Mouse (Mus musculus) ovary, postnatal 14 days (tissue): Measurements from ENCODE around the gene Sdk1.

Experiments
- DNase-seq: peaks from one replicate; pipeline ENCODE4 v3.0.0; 2022; ENCODE audit warnings: low spot score

Sdk1 gene

DNA sequence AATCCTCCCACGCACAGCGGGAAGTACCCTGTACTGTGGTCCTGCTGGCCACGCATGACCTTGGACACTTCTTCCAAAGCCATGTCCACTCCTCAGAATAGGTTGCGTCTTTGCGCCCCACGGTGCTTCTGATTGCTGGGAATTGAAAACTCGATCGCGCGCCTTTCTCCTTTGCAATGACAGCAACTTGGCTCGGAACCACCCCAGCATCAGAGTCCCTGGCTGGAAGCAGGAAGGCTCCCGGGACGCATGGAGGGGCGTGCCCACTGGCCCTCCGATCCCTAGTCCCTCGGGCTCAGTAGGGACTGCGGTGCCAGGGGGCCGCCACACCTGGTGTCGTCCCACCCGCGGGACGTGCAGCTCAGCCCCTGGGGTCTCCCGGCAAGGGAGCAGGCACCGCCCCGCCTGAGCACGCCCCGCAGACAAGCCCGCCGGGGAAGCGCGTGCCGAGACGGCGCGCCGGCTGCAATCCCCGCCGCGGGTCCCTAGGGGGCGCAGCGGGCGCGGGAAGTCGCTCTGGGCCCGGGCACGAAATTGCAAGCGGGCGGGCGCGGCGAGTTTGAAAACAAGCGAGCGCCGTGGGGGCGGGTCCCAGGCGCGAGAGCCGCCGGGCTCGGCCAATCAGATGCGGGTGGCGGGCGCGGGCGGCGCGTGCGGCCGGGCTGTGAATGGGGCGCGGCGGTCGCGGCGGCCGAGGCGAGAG is at the start of gene Sdk1:
Gene Sdk1, plus strand, starts transcription at position 650 of the 703 bp plus-strand sequence.
- DNase-seq, result peak; percentile 95

DNA sequence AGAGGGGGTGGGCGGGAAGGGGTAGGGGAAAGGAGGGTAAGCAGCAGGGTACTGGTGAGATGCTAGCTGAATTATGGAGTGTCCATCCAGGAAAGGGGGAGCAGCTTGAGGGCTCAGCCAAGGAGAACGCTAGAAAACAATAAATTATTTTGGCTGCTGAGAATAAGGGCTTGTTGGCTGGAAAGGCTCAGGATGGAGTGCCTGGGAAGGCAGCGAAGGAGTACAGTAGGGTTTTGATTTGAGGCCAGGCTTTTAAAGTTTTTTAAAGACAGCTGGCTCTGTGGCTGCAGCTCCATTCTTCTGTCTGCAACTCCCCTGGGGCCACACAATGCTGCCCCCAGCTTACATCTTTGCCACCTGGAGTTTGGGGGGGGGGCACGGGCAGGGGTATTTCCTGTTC is 44.0 kb upstream of the Sdk1 start:
- no peak for DNase-seq

DNA sequence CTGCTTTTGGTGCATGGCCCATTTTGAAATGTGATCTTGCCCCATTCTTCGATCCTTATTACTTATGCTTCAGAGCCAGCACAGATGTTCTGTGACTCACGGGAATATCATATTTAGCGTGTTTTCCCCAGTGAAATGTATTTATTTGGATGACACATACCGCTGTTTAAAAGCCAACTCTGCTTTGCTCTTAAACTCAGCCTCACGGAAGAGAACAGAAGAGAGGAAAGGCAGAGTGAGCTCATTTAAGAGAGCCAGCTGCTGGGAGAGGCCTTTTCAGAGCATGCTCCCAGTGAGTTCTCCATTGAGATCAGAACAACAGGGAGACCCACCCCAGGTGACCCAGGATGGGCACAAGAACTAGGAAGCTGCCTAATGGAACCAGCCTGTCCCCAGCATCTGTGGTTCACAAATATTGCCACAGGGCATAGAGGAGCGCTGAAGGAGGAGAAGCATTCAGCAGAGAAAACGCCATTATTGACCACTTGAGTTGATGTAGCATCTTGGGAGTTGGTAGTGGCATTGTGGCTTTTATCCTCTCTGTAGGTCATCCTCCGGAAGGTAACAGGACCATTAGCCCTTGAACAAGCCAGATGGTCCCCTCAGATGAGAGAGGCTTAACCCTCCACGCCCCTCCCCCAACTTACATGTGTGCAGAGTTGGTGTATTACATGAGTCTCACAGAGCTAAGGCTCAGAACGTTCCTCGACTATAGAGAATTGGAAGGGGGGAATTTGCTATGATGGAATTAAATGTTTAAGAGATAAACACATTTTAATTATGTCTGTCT is 38.8 kb upstream of the Sdk1 start:
- DNase-seq, result no peak

DNA sequence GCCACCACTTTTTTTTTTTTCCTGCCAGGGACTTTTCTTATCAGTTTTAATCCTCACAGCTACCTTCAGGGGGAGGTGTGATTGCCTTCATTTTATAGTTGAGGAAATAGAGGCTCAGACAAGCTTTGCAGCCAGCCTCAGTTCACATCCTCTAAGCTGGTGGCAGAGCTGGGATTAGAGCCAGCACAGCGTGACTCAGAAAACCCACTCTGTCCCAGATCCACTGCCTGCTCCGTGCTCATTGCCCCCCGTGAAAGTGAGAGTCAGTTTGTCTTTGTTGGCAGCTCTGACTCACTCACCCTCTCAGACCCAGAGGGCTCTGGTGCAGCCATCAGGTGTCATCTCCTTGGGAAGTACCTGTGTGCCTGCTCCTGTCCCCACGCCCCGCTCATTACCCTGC is 34.2 kb upstream of the Sdk1 start:
- DNase-seq, result no peak

DNA sequence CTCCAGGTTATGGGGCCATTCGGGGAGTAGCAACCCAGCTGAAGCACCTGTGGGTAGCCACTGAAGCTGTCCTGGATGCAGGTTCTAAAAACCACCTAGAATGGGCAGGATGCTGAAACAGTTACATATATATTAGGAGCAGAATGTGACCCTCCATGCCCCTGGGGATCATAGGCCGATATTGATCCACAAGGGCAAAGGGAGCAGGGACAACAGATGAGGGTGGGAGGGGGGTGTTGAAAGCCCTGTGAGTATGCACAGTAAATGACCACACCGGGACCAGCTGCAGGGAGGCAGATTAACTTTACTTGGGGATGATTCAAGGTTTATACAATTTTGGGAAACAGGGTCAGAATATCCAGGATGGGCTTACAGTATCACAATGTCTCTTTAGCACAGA is 16.0 kb upstream of the Sdk1 start:
- DNase-seq, result no peak

DNA sequence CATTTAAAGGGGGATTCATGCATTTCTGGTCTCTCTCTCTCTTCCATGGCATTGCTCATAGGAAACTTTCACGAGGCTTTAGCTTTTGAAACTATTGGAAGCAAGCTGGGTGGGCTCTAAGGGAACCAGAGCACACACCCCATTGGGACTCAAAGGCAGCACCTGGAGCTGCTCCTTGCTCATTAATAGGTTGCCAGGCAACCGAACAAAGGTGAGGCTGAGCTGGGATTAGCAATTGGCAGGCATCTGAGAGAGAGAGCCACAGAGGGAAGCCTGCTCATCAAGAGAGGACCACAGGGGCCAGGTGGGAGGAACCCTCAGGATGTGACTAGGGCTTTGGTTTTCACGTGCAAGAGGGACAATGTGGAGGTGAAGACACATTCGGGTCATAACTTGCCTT is 7.0 kb upstream of the Sdk1 start:
- no peak for DNase-seq

DNA sequence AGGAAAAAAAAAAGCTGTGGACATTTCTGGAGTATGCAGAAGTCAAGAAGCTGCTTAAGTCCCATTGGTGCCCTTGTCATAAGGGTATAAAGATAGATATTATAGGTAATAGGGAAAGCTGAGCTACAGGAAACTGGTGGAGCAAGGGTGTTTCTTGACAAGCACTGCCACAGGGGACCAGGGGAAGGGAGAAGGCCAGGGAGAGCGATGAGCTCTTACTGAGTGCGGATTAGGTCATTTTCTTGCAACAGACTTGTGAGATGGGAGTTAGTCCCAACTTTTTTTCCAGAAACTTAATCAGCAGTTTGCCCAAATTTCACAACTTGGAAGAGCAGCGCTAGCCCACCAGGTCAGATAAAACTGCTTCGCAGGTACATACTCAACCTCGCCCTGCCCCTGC is 1.9 kb upstream of the Sdk1 start:
- DNase-seq, result no peak

DNA sequence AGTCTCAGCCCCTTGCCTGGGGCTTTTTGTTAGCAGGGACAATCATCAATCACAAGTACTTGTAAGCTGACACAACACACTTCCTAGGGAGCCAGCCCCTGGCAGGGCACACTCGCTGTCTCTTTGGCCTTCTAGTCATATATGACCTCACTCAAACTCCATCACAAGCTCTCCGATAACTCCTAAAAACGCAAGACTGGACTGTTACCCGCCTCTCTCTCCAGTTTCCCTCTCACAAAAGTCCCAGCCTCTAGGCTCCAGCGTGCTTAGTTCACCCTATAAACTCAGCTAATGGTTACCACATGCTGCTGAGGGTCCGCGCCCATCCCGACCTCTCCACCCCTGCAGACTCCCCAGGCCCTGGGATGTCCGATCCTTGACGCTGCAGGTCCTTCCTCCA is 849 bp upstream of the Sdk1 start:
- no peak for DNase-seq

DNA sequence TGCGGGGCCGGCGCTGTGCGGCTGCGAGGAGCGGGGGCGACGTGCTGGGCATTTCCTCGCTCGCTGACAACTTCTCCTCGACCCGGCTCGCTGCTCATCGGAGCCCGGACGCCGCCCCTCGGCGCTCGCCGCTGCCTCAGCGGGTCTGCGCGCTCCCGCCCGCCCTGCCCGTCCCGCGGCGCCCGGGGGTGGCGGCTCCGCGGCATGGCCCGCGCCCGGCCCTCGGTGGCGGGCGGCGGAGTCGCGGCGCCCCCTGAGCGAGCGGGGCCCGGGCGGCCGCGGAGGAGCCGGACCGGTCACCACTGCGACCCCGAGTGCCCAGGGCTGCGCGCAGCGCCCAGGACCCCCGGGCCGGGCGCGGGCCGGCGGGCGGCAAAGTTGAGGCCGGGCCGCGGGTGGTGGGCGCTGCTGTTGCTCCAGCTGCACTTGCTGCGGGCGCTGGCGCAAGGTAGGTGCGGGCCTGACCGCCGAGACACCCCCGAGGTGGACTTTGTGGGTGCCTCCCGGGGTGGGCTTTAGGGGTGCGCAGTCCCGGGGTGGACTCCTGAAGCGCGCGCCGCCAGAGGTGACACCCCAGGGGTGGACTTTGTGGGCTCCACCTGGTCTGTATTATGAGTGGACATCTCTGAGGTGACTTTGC is 475 bp downstream of the Sdk1 start:
- DNase-seq, result no peak

DNA sequence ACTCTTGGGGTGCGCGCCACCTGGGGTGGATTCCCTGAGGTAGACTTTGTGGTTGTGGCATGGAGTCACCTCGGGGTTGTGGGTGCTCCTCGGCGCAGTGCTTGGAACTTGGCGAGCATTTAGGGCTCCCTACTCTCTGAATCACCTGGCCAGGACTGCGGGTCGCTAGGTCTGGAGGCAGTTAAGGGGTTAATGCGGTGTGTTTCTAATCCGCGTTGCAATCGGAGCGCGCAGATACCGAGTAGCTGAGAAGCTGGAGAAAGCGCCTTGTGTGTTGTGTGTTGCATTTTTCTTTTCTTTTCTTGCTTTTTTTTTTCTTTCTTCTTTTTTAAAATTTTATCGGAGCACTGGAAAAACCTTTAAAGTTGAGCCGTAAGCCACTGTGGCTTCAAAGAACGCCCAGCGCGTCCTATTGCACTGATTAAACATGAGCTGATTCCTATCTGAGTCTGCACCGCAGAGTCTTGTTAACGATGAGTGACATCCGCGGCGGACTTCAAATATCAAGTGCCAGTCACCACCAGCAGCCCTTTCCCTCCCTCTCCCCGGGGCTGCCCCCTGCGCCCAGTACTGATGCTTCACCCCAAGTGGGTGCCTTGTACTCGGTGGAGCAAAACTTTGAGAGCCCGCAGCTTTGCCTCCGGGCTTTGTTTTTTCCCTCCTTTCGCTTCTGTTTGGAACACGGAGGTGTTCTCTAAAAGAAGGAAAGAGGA is 2.1 kb downstream of the Sdk1 start:
- DNase-seq, result no peak

DNA sequence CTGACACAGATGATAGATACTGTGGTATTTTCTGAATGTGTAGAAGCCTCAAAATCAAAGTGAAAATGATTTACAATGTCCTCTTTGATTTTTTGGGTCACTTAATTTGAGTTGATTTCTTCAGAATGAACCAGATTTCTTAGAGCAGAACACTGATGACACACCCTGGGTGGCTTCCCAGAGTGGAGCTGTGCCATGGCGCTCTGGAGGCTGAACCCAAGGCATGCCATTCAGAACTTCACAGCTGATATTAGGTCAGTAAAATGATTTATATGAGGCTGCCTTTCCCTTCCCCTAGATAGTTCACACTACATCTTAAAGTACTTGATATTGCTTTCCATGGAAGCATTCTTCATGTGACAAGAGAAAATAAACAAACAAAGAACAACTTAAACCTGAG is 23.0 kb downstream of the Sdk1 start:
- no peak for DNase-seq

DNA sequence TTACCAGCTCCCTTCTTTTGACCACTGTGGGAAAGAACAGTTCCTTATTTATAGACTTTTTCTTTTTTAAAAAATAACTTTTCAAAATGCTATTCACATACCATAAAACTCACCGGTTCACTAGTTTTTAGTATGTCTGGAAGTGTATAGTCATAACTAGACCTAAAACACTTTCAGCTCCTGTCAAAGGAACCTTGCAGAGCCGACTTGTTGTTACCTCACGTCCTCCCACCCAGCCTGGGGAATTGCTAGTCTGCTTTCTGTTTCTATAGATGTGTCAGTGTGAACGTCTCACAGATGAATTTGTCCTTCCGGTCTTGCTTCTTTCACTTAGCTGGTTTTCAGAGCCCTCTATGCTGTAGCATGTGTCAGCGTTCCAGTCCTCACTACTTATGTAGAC is 35.8 kb downstream of the Sdk1 start:
- DNase-seq, result no peak

DNA sequence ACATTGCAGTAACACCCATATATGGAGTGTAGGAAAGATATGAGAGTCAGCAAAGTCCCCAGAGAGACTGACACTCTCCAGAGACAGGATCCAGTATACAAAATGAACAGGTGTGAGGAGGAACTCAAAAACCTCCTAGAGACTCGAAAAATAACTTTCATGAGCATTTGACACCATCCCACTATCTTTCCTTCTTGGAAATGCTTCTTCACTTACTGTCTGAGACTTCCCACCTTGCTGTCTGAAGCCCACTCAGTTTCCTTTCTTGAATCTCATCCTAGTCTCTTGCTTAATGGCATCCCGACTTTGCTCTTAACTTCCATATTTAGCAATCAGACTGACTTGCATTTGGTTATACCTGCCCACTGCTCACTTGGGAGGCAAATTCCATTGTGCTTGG is 40.5 kb downstream of the Sdk1 start:
- DNase-seq, result no peak

DNA sequence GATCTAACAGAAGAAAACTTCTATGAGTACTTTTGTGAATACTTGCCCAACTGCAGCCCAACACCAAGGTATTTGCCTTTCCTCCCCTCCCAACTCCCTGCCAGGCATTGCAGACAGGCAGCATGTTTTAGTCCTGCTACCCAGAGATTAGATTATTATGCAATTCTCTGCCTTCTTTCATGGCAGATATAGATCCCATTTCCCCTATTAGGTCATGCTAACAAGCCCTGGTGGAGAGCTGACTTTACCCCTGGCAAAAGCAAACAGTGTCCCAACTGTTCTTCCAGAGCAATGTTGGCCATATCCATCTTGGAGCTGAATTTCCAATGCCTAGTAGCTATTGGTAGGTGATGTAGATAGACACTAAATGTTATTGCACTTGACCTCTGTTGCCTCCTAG is 48.3 kb downstream of the Sdk1 start:
- DNase-seq, result no peak

DNA sequence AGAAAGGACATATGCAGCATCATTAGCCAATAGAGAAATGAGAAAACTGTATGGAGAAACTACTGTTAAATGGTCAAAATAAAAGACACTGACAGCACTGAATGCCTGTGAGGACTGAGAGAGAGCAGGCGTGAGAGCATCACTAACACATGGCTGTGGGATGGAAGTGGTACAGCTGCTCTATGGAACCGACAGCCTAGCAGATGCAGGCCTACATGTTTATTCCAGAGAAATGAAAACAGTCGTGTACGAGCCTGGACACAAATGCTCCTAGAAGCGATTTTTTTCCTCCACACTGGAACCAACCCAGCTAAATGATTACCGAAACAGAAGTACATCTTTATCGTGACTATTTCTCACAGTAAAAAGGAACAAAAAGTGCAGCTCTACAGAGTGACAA is 54.0 kb downstream of the Sdk1 start:
- no peak for DNase-seq

DNA sequence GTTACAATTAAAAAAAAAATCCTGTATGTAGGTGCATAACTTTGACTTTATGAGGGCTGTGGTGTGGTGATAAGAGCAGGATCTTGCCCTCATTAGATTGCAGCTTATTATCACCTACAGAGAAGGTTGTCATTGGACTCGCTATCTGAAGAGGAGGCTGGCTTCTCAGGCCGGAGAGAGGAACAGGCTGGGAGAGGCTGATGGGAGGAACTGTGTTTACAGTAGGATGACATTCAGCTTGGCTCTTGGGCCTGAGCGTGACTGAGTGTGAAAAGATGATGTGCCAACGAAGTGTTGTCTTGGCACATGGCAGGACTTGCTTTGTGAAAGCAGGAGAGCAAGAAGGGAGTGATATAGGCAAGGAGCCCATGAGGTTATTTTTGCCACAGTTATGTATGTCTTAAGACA is 61.0 kb downstream of the Sdk1 start:
- DNase-seq, result no peak

DNA sequence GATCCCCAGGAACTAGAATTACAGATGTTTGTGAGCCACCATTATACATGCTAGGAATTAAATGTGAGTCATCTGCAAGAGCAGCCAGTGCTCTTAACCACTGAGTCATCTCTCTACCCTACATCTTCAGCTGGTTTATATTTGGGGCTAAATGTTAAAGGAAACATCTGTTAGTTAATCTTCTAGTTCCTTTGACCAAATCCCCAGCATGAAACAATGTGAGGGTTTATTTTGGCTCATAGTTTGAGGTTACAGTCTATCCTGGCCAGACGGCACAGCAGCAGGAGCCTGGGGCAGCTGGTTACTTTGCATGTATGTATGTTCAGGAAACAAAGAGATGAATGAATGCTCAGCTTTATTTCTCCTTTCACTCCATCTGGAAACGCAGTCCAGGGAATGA is 62.5 kb downstream of the Sdk1 start:
- DNase-seq, result no peak

DNA sequence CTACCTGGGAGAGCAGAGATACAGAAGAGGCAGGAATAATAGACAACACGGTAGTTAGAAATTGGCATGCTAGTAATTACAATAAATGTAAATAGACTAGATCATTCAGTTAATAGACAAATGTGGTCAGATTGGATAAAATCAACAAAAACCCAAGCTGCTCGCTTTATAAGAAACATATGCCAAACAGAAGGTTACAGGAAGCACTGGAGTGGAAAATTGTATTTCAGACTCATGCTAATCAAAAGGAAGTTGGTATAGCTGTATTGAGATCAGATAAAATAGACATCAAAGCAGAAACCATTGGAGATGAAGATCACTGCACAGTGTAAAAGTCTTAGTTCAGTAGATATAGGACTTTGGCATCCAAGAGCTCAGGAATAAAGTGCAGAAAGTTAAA is 63.4 kb downstream of the Sdk1 start:
- DNase-seq, result no peak

DNA sequence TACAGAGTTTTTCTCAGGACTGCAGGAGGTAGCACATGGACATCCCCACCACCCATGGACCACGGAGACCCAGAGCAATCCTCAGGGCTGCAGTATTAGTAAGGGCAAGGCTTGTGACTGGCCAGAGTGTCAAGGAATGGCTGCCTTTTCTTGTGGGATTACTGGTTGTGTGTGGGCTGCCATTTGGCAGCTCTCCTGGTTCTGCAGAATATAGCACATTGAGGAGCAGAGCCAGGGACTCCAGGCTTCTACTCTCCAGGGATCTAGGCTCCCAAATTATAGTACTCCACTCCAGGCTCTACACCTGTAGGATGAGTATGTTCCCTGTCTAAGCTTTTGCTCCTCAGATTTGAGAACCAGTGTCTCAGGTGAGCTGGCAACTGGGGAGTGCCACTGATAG is 69.4 kb downstream of the Sdk1 start:
- no peak for DNase-seq

DNA sequence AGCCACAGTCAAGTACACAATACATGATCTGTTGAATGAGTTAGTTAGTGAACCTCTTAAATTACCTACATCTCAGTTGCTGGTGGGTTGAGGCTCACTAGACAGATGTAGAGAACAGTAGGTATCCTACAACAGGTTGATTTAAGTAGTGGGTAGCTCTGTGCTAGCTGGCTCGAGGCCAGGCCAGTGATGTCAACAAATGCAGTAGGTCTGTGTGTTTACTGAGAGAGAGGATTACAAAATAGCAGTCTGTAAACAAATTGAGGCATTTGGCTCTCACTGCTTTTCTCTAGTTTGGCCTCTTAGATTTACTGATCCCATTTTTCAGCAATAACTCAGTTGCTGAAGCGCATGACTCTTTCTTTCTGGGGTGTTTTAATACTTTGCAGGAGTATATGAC is 70.5 kb downstream of the Sdk1 start:
- DNase-seq, result no peak

DNA sequence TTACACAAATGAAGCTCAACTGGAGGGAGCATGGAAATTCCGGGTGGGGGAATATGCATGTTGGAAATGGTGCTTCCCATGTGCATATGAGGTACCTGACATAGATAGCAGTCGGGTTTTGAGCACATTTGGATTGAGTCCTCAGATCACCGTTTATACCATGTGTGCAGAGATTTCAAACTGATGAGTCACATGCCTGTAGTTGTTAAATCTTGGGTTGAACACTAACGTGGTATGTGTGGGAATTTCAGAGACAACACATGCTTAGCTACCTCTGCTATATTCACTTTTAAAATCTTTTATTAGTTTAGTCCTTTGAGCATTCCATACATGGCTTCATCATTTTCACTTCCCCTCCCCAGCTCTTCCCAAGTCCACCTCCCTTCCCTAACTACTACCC is 71.0 kb downstream of the Sdk1 start:
- no peak for DNase-seq

DNA sequence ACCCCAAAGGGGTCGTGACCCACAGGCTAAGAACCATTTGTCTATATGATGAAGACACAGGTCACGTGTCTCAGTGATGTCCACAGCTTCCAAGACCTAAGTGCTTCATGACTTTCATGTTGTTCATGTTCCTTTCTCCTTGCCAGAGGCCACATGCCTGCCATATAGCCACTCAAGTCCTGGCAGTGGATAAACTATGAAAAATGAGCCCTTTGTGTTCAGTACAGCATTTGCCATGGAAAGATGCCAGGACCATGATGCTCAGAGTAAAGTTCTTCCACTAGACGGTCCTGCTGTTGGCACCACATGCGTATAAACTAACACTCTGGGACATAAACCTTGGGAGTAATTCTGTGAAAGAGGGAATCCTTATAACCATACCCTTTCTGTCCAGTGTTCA is 75.8 kb downstream of the Sdk1 start:
- DNase-seq, result no peak

DNA sequence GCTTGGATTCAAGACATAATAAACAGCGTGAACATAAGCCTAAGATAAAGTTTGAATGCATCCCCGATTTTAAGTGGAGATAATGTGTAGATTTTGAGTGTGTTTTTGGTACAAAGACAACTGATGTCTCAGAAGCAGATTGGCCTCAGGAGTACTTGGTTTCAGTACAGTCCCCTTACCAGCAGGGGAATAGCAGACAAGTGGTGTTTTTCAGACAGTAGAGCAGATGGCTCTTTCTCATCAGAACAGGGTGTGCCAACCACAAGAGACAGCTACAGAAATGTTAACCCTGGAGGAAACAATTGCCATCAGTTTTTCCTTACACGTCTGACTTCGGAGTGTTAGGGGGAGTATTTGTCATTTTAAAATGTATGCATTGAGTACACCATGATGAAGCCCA is 83.6 kb downstream of the Sdk1 start:
- no peak for DNase-seq
